Mouse (Mus musculus) embryonic facial prominence, embryonic 12.5 days (tissue): Measurements from ENCODE around the gene Ftl1. TPM values are rescaled to one million over a fixed set of nuclear protein-coding genes. Genes with fewer than 3 reads are reported as not detected.
"Not testable (repeated sequence)": the region's sequence is repeated elsewhere in the genome, so short reads cannot be mapped to it uniquely, and the experiment has no call there.

Experiments used
- ATAC-seq: fragments of 200-750 bp; cut with Nextera tagmentation; 2 replicates; pipeline ENCODE4 v1.8.0; 2017; ENCODE audit not compliant: insufficient number of reproducible peaks, insufficient read depth, low FRiP score, low TSS enrichment
- H3K27ac ChIP-seq: fragments of 300-500 bp; sonication (generic); 2 replicates; pipeline ENCODE4 v1.5.1; 2016; ENCODE audit warnings: mild to moderate bottlenecking
- H3K27me3 ChIP-seq: fragments of 300-500 bp; sonication (generic); 2 replicates; pipeline ENCODE4 v1.6.1; 2016; ENCODE audit warnings: mild to moderate bottlenecking, moderate library complexity
- H3K36me3 ChIP-seq: fragments of 300-500 bp; sonication (generic); 2 replicates; pipeline ENCODE4 v1.6.1; 2016; ENCODE audit warnings: mild to moderate bottlenecking
- H3K4me1 ChIP-seq: fragments of 300-500 bp; sonication (generic); 2 replicates; pipeline ENCODE4 v1.6.1; 2016
- H3K4me2 ChIP-seq: fragments of 300-500 bp; sonication (generic); replicated peaks from 2 replicates; pipeline ENCODE4 v1.6.1; 2016; ENCODE audit warnings: mild to moderate bottlenecking, moderate library complexity
- H3K4me3 ChIP-seq: fragments of 300-500 bp; sonication (generic); 2 replicates; pipeline ENCODE4 v1.5.1; 2016; ENCODE audit warnings: mild to moderate bottlenecking
- H3K9ac ChIP-seq: fragments of 300-500 bp; sonication (generic); 2 replicates; pipeline ENCODE4 v1.6.1; 2016; ENCODE audit warnings: mild to moderate bottlenecking, moderate library complexity
- H3K9me3 ChIP-seq: fragments of 300-500 bp; sonication (generic); 2 replicates; pipeline ENCODE4 v1.6.1; 2016; ENCODE audit warnings: mild to moderate bottlenecking, moderate library complexity
- WGBS: fragments of 180-500 bp; shearing (Covaris S2); methylation state at CpG from one replicate; pipeline ENCODE4 v1.1.7; 2016; 5-methylcytosine and 5-hydroxymethylcytosine counted together
- polyA plus RNA-seq: library from polyadenylated mRNA; unstranded; fragments of >200 nt; fragmentation: Nextera tagmentation; extraction: Ambion mirVana; gene quantifications from 2 replicates; pipeline ENCODE4 v1.2.1, GENCODE M21; 2016

Ftl1 gene
- polyA plus RNA-seq, 1 experiment from 2014 or later: 5,211 TPM

DNA sequence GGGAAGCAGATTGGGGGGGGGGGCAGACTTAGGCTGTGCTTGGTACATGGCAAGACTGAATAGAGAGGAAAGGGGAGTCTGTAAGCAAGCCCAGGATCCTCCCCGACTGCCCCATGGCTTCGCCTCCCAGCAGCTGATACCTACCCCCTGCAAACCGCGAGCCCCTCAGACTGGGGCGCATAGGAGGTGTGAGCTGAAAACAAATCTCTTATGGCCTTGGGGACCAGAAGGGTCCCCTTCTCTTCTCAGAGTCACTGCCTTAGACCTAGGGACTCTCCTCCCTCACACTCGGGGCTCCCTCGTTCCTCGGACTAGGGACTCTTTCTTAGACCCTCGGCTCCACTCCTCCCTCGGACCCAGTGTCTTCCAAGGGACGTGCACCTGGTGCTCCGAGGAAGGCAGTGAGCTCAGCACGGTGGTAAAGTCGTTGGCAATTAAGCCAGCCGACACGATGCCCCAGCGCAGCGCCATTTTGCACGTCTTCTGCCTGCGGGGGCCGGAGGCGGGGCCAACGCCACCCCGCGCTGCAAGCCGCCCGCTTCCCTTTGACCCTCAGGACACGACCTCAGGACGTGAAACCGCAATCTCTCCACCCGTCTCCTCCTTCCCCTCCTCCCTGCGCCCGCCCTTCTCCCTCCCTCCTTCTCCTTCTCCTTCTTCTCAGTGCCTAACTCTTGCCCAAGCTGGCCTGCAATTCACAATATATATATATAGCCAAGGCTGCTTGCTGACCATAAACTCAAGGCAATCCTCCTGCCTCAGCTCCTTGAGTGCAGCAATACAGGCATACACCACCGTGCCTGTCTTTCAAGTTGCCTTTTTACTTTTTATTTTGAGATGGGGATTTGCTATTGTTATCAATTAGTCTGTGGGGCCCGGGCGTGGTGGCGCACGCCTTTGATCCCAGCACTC, 28.9 kb upstream of the Ftl1 start, which contains the start of gene Dhdh:
Gene Dhdh, minus strand, starts transcription at position 513 of the 912 bp plus-strand sequence.
- Histone ChIP-seq H3K27me3 (no peaks in the 10 kb centered on the region), H3K4me1 (peaks cover 10% of the 10 kb centered on the region), H3K27ac (peak within 1 kb of the TSS; percentile 83), H3K4me2 (peak within 1 kb of the TSS; percentile 61), H3K36me3 (peaks cover 17% of the 10 kb centered on the region), H3K9ac (peak within 1 kb of the TSS; percentile 53), H3K9me3 (no peaks in the 10 kb centered on the region), H3K4me3 (peak within 1 kb of the TSS; percentile 42)
- WGBS: 10% methylated on average over 38 of the region's 38 CpGs
- 0 out of 2 replicates have a peak, but pooled peaks have one; percentile 23 for ATAC-seq

DNA sequence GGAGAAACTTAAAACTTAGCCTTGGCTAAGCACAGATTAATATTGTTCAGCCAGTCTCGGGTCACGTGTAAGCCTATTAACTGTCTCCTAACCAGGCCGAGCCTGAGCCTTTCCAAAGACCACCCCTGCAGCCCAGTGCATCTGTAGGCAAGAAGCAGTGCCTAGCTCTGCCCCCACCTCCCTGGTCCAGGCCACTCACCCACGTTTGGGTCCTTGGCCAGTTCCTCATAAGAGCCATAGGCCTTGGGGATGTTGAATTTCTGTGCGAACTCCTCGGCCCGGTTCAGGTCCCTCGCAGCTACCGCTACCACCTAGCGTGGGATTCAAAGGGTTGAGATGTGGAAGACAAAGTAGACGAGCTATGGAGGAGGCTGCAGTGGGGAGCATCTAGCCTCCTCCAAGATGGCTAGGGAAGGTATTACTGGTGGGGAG, 28.2 kb upstream of the Ftl1 start:
- H3K9me3 ChIP-seq: no peaks in the 10 kb centered on the region
- H3K4me3 ChIP-seq: peak overlapping the region; percentile 42
- H3K27me3 ChIP-seq: no peaks in the 10 kb centered on the region
- H3K9ac ChIP-seq: peak overlapping the region; percentile 53; the same call in 1 of the 2 replicates
- ATAC-seq: 0 out of 2 replicates have a peak, but pooled peaks have one; percentile 18
- peak overlapping the region; percentile 61 for H3K4me2 ChIP-seq
- WGBS: 22% methylated on average over 11 of the region's 11 CpGs
- peak overlapping the region; percentile 83 for H3K27ac ChIP-seq
- H3K36me3 ChIP-seq: peaks cover 10% of the 10 kb centered on the region
- H3K4me1 ChIP-seq: peaks cover 10% of the 10 kb centered on the region

DNA sequence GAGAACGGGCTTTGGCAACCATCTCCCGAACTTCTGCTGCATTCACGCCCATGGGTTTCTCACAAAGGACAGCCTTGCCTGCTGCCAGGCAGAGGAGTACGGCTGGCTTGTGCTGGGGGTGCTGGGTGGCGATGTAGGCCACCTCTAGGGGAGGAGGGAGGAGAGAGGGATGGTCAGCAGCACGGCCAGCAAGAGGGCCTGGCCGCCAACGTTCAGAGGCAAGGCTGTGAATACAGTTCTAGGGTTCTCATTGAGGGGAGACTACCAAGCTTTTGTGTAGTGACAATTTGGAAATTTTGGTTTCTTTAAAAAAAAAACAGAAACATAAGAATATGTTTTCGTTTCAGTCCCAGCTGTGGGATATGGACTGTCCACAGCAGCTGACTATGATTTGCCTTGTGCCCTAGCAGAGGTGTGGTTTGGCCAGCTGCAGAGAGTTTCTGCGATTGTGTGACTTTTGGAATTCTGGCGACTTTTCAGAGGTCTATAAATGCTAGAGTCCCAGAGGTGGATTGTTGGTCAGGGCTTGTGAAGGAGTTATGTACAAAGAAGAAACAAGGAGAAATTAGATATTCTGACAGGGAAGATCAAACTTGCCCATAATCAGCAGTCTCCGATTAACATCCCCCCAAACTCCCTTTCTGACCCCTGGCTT, 27.2 kb upstream of the Ftl1 start, which contains the start of gene Gm45808:
Gene Gm45808, minus strand, starts transcription at position 51 of the 655 bp plus-strand sequence.
- no peak within 1 kb of the TSS for H3K4me2 ChIP-seq
- no peaks in the 10 kb centered on the region for H3K9me3 ChIP-seq
- peaks cover 10% of the 10 kb centered on the region for H3K4me1 ChIP-seq
- no peak within 1 kb of the TSS for H3K9ac ChIP-seq
- H3K27ac ChIP-seq: 0 out of 2 replicates have a peak within 1 kb of the TSS, but pooled peaks have one; percentile 30
- no peaks in the 10 kb centered on the region for H3K27me3 ChIP-seq
- WGBS: 77% methylated on average over 12 of the region's 12 CpGs
- peaks cover under 1% of the 10 kb centered on the region; the same call in 1 of the 2 replicates for H3K36me3 ChIP-seq
- H3K4me3 ChIP-seq: no peak within 1 kb of the TSS
- ATAC-seq: no peak

DNA sequence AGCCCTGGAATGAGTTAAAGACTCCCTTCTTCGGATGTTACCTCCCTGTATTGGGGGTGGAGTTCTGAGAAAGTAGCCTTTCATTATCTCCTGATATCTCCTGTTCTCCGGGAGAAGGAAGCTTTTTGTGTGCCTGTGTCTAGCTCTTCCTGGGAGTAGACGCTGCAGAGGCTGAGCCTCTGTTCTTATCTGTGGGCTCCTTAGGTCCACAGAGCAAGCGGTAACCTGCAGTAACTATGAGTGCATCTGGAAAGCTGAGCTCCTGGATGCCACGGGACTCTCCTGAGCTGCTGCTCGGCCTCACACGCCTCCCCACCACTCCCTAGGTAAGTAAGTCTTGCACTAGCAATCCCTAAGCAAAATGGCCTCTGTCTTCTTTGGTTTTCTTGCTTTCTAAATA, 26.5 kb upstream of the Ftl1 start:
- 72% methylated on average over 7 of the region's 7 CpGs for WGBS
- no peaks in the 10 kb centered on the region for H3K9me3 ChIP-seq
- no peak for ATAC-seq
- no peak overlapping the region for H3K27ac ChIP-seq
- H3K4me3 ChIP-seq: no peak overlapping the region
- no peaks in the 10 kb centered on the region for H3K27me3 ChIP-seq
- H3K36me3 ChIP-seq: no peaks in the 10 kb centered on the region
- no peak overlapping the region for H3K9ac ChIP-seq
- H3K4me2 ChIP-seq: no peak overlapping the region
- H3K4me1 ChIP-seq: peaks cover 8% of the 10 kb centered on the region

DNA sequence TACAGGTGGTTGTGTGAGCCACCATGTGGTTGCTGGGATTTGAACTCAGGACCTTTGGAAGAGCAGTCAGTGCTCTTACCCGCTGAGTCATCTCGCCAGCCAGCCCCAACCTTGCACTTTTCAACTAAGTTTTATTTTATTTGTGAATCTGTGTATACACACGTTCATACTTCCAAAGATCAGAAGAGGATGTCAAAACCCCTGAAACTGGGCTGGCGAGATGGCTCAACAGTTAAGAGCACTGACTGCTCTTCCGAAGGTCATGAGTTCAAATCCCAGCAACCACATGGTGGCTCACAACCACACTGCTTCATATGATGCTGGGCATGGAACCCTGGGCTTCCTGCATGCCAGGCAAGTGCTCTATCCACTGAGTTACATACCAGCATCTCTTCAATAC, 25.3 kb upstream of the Ftl1 start:
- not testable (repeated sequence) for H3K36me3 ChIP-seq, H3K27ac ChIP-seq, H3K4me1 ChIP-seq, H3K9me3 ChIP-seq, H3K4me2 ChIP-seq, H3K4me3 ChIP-seq, ATAC-seq, H3K27me3 ChIP-seq, H3K9ac ChIP-seq
- WGBS: 94% methylated on average over 5 of the region's 5 CpGs

DNA sequence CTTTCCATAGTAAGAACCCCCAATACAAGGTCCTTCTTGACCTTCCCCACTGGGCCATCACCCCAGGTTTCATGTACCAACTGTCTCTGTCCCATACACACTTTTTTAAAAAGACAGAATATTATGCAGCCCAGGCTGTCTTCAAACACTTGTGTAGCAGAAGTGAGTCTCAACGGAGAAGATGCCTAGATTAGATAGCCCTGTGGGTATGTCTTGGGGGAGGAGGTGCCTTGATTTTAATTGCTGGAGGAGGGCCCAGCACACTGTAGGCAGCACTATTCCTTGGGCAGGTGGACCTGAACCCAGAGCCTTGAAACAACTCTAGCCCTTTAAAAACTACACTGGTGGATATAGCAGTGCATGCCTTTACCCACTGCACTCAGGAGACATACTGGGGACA, 22.5 kb upstream of the Ftl1 start:
- Histone ChIP-seq H3K27me3 (no peaks in the 10 kb centered on the region), H3K27ac (no peak overlapping the region), H3K9me3 (no peaks in the 10 kb centered on the region)

DNA sequence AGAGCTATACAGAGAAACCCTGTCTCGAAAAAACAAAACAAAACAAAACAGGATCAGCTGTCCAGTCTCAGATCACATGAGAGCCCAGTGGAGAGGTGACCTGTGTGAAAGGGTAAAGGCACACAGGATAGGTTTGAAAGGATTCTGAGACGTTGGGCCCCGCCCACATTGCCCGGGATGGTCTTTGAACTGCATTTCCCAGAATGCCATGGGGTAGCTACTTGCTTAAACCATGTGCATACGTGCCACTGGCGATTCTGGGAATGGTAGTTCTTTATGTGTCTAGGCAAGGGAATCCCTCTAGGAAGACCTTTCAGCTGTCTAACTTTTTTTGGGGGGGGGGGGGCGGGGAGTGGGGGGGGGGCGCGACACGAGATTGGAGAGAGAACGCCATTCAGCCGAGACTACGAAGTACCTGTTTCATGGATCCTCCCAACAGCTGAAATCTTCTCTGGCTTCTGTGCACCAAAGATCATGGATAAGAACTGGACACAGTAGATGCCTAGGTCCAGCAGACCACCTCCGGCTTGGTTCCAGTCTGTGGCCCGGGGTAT, 21.8 kb upstream of the Ftl1 start, which contains the start of gene Tulp2:
Gene Tulp2, plus strand, starts transcription at position 504 of the 554 bp plus-strand sequence.
- Histone ChIP-seq H3K27me3 (no peaks in the 10 kb centered on the region), H3K9ac (no peak within 1 kb of the TSS), H3K4me2 (no peak within 1 kb of the TSS), H3K27ac (no peak within 1 kb of the TSS), H3K36me3 (no peaks in the 10 kb centered on the region), H3K4me3 (no peak within 1 kb of the TSS), H3K4me1 (no peaks in the 10 kb centered on the region), H3K9me3 (no peaks in the 10 kb centered on the region)
- WGBS: 55% methylated on average over 13 of the region's 15 CpGs
- peak; percentile 48; the same call in 1 of the 2 replicates for ATAC-seq

More for the DNA sequence above, 22.5 kb upstream of the Ftl1 start:
- Histone ChIP-seq H3K4me3 (no peak overlapping the region), H3K4me1 (no peaks in the 10 kb centered on the region), H3K4me2 (no peak overlapping the region), H3K36me3 (no peaks in the 10 kb centered on the region), H3K9ac (no peak overlapping the region)
- 83% methylated on average over 1 of the region's 1 CpGs for WGBS
- ATAC-seq: no peak

DNA sequence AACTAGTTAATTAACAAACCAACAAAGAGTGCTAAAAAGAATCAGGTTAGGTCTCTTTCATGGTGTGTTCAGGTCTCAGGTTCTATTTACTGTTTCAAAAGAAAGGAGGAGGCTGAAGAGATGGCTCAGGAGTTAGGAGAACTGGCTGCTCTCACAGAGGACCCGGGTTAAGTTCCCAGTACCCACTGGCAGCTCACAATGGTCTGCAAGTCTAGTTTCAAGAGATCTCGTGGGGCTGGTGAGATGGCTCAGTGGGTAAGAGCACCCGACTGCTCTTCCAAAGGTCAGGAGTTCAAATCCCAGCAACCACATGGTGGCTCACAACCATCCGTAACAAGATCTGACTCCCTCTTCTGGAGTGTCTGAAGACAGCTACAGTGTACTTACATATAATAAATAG, 20.6 kb upstream of the Ftl1 start:
- not testable (repeated sequence) for H3K9ac ChIP-seq, H3K4me3 ChIP-seq, H3K36me3 ChIP-seq, H3K27ac ChIP-seq, H3K27me3 ChIP-seq, H3K9me3 ChIP-seq, H3K4me2 ChIP-seq, ATAC-seq, H3K4me1 ChIP-seq
- WGBS: 79% methylated on average over 4 of the region's 4 CpGs

DNA sequence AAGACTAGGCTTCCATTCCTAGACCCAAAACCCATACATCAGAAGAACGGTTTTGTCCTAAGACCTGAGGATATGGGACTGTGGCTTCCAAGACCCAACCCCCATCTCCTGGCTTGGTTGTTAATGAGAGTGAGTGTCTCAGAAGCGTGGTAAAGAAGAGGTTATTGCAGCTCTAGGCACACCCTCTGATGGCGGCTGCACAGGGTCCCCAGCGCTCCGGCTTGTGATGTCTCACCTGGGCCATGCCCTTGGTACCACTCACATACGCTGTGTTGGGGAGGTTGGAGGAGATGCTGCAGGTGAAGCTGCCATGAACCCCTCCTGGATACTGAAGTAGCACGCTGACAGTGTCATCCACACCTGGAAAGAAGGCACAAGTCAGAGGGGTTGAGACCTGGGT, 19.1 kb upstream of the Ftl1 start:
- Histone ChIP-seq H3K27me3 (no peaks in the 10 kb centered on the region), H3K9ac (no peak overlapping the region), H3K27ac (no peak overlapping the region), H3K9me3 (no peaks in the 10 kb centered on the region), H3K4me1 (no peaks in the 10 kb centered on the region), H3K36me3 (no peaks in the 10 kb centered on the region), H3K4me2 (no peak overlapping the region), H3K4me3 (no peak overlapping the region)
- WGBS: 92% methylated on average over 7 of the region's 7 CpGs
- no peak for ATAC-seq

DNA sequence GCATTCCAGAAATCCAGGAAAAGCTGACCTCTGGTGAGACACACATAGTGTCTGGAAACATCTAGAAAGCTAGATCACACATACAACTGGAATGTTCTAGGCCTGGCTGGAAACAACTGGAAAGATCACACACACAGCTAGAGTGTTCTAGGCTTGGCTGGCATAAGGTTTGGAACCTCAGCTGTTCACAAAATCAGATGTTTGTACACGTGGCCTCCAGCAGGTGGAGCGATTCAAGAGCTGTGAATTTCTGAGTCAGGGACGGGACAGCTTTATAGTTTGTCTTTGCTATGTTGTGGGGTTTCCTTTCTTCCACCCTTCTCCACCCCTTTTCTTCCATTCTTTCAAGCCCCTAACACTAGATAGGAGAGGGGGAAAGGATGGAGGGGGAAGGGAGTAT, 17.3 kb upstream of the Ftl1 start:
- Histone ChIP-seq H3K4me1 (no peaks in the 10 kb centered on the region), H3K4me3 (no peak overlapping the region), H3K36me3 (no peaks in the 10 kb centered on the region), H3K9ac (no peak overlapping the region), H3K27ac (no peak overlapping the region), H3K9me3 (no peaks in the 10 kb centered on the region), H3K27me3 (no peaks in the 10 kb centered on the region), H3K4me2 (no peak overlapping the region)
- WGBS: 12% methylated on average over 3 of the region's 3 CpGs
- no peak for ATAC-seq

DNA sequence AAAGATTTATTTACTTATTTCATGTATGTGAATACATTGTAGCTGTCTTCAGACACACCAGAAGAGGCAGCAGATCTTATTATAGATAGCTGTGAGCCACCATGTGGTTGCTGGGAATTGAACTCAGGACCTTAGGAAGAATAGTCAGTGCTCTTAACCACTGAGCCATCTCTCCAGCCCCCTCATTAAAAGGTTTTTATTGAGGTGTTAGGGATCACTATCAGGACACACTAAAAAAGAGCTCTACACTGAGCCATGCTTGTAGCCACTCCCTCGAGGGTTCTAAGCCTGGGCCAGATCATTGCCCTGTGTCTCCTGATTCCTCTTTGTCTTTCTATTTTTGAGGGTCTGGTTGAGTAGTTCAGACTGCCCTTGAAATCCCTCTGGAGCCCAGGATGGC, 16.8 kb upstream of the Ftl1 start:
- ATAC-seq: no peak
- H3K36me3 ChIP-seq: no peaks in the 10 kb centered on the region
- H3K27ac ChIP-seq: no peak overlapping the region
- no peak overlapping the region for H3K4me2 ChIP-seq
- 61% methylated on average over 1 of the region's 1 CpGs for WGBS
- no peaks in the 10 kb centered on the region for H3K4me1 ChIP-seq
- no peak overlapping the region for H3K9ac ChIP-seq
- H3K27me3 ChIP-seq: no peaks in the 10 kb centered on the region
- no peak overlapping the region for H3K4me3 ChIP-seq
- H3K9me3 ChIP-seq: no peaks in the 10 kb centered on the region
